Mouse (Mus musculus) midbrain, embryonic 12.5 days (tissue): ENCODE data around the gene Irf2bp1. TPM values are rescaled to one million over a fixed set of nuclear protein-coding genes. Genes with fewer than 3 reads are reported as not detected.

Experiments
- polyA plus RNA-seq: library from polyadenylated mRNA; unstranded; fragments of >200 nt; fragmentation: Nextera tagmentation; extraction: Ambion mirVana; gene quantifications from 2 replicates; pipeline ENCODE4 v1.2.1, GENCODE M21; 2016

Gene Irf2bp1
- polyA plus RNA-seq, 1 experiment from 2014 or later = 41.6 TPM

Other genes starting within 250 kb of the Irf2bp1 start
- not detected in 2 replicates for gene Psg19, start 205.5 kb upstream of the Irf2bp1 start, polyA plus RNA-seq
- gene Psg17, start 182.4 kb upstream of the Irf2bp1 start, polyA plus RNA-seq = 0.08 and 0.10 TPM in 2 replicates
- gene Mill2, start 164.1 kb upstream of the Irf2bp1 start, polyA plus RNA-seq = 0.59 and 0.63 TPM in 2 replicates
- gene Pglyrp1, start 132.7 kb upstream of the Irf2bp1 start, polyA plus RNA-seq = 2.5 and 4.2 TPM in 2 replicates
- gene Ccdc61, start 93.6 kb upstream of the Irf2bp1 start, polyA plus RNA-seq = 34.7 and 38.7 TPM in 2 replicates
- gene Nova2, start 78.2 kb upstream of the Irf2bp1 start, polyA plus RNA-seq = 12.0 and 13.5 TPM in 2 replicates
- 0.20 and 0.33 TPM in 2 replicates for gene Nanos2, start 16.6 kb upstream of the Irf2bp1 start, polyA plus RNA-seq
- 5.3 and 6.1 TPM in 2 replicates for gene Mypop, start 12.8 kb upstream of the Irf2bp1 start, polyA plus RNA-seq
- gene Foxa3, start 19.5 kb downstream of the Irf2bp1 start, polyA plus RNA-seq = 0.09 and 0.10 TPM in 2 replicates
- gene Sympk, start 20.3 kb downstream of the Irf2bp1 start, polyA plus RNA-seq = 51.5 and 53.5 TPM in 2 replicates
- not detected in 2 replicates for gene Rsph6a, start 50.6 kb downstream of the Irf2bp1 start, polyA plus RNA-seq
- gene Dmwd, start 72.2 kb downstream of the Irf2bp1 start, polyA plus RNA-seq = 20.8 and 21.0 TPM in 2 replicates
- gene Dmpk, start 79.8 kb downstream of the Irf2bp1 start, polyA plus RNA-seq = 11.2 and 11.7 TPM in 2 replicates
- gene Six5, start 90.5 kb downstream of the Irf2bp1 start, polyA plus RNA-seq = 7.4 and 7.9 TPM in 2 replicates
- 1.1 and 1.3 TPM in 2 replicates for gene Gm4969, start 114.3 kb downstream of the Irf2bp1 start, polyA plus RNA-seq
- 20.6 and 21.9 TPM in 2 replicates for gene Fbxo46, start 115.8 kb downstream of the Irf2bp1 start, polyA plus RNA-seq
- 21.0 and 22.0 TPM in 2 replicates for gene Qpctl, start 145.2 kb downstream of the Irf2bp1 start, polyA plus RNA-seq
- 136 and 139 TPM in 2 replicates for gene Snrpd2, start 145.7 kb downstream of the Irf2bp1 start, polyA plus RNA-seq
- 2.1 and 3.4 TPM in 2 replicates for gene Gipr, start 162.1 kb downstream of the Irf2bp1 start, polyA plus RNA-seq
- gene Eml2, start 172.4 kb downstream of the Irf2bp1 start, polyA plus RNA-seq = 5.4 and 6.0 TPM in 2 replicates
- gene Gpr4, start 208.5 kb downstream of the Irf2bp1 start, polyA plus RNA-seq = 1.6 and 2.0 TPM in 2 replicates
- gene Opa3, start 224.3 kb downstream of the Irf2bp1 start, polyA plus RNA-seq = 41.8 and 43.7 TPM in 2 replicates